Mouse (Mus musculus) spleen, embryonic (tissue): ENCODE data around the gene Abca17.

Experiments
- CTCF ChIA-PET: fragments of 350-600 bp; sonication (Branson Sonifier 250); formaldehyde crosslinking; loops from one replicate; lab custom pipeline; 2022; lab: Charles Lee

Abca17 gene

GRCm38 (mm10) chr17:24244061-24244460 lies 106.8 kb downstream of the Abca17 start:
- CTCF ChIA-PET: interaction anchor here (0.5 kb wide), 1 partner anchor 92 kb away, joined by 16 read pairs; no protein-coding TSS in a partner anchor

GRCm38 (mm10) chr17:24243311-24243969 lies 107.4 kb downstream of the Abca17 start:
- CTCF ChIA-PET: no interaction called here

- CTCF ChIA-PET: interaction anchor here (1.1 kb wide), 1 partner anchor 63 kb away, joined by 3 read pairs; no protein-coding TSS in a partner anchor
Measured at GRCm38 (mm10) chr17:24236921-24237320, 113.9 kb downstream of the Abca17 start.

GRCm38 (mm10) chr17:24236479-24236878 lies 114.4 kb downstream of the Abca17 start:
- CTCF ChIA-PET: interaction anchor here (1.1 kb wide), 1 partner anchor 63 kb away, joined by 3 read pairs; no protein-coding TSS in a partner anchor

GRCm38 (mm10) chr17:24227941-24228340 lies 122.9 kb downstream of the Abca17 start:
- CTCF ChIA-PET: interaction anchor here (0.7 kb wide), 1 partner anchor 204 kb away, joined by 6 read pairs; no protein-coding TSS in a partner anchor

GRCm38 (mm10) chr17:24226721-24227120 lies 124.1 kb downstream of the Abca17 start:
- CTCF ChIA-PET: no interaction called here

- CTCF ChIA-PET: no interaction called here
Measured at GRCm38 (mm10) chr17:24225851-24226250, 125.0 kb downstream of the Abca17 start.

- CTCF ChIA-PET: no interaction called here
Measured at GRCm38 (mm10) chr17:24224741-24225140, 126.1 kb downstream of the Abca17 start.

GRCm38 (mm10) chr17:24223513-24223912 lies 127.4 kb downstream of the Abca17 start:
- CTCF ChIA-PET: no interaction called here

- CTCF ChIA-PET: no interaction called here
Measured at GRCm38 (mm10) chr17:24222653-24223052, 128.2 kb downstream of the Abca17 start.

- CTCF ChIA-PET: no interaction called here
Measured at GRCm38 (mm10) chr17:24220435-24221411, 130.1 kb downstream of the Abca17 start, which contains the start of gene Tedc2. Tedc2 (minus strand) TSS chr17:24220851.

GRCm38 (mm10) chr17:24216836-24217235 lies 134.0 kb downstream of the Abca17 start:
- CTCF ChIA-PET: interaction anchor here (0.6 kb wide), 1 partner anchor 162 kb away, joined by 4 read pairs; no protein-coding TSS in a partner anchor
